In the genomic region with DNA sequence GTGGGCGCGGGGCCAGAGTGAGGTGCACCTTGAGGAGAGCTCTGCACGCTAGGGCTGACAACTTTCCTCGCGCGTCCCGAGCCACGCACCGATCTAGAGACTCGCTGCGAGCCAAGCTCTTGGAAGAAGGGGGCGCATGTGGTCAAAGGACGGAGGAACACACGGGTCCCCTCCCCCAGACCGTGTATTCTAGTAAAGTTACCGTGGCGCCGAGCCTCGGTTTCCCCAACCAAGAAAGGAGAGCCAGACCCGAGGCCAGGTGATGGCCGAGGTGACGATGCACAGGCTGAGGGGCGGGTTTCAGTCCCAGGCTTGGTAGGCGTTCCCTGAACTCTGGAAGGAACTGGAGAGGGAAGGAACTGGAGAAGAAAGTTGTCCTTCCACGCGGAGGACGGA, we compare ENCODE assay signal across 8 mouse cellular contexts. TPM values are rescaled to one million over a fixed set of nuclear protein-coding genes. Genes with fewer than 3 reads are reported as not detected.
DNase-seq lines count a peak whose midpoint lies in the region; ATAC-seq and TF ChIP-seq lines count a peak whose summit lies in the region.

No protein-coding gene starts in this region.

- H3K9me3 ChIP-seq in stomach, embryonic 14.5 days (ENCODE audit: control insufficient read depth, low read depth, low read length), result no peaks in the 10 kb centered on the region

- WGBS in lung, adult 2 months, result under 1% methylated on average over 27 of the region's 27 CpGs
- under 1% methylated on average over 27 of the region's 27 CpGs for WGBS in stomach, embryonic 14.5 days

- no peaks in the 10 kb centered on the region for H3K36me3 ChIP-seq in stomach, embryonic 14.5 days (ENCODE audit: control insufficient read depth, insufficient read depth, low read length)

- TF ChIP-seq POLR2A in lung, adult 2 months (IDR thresholded peaks at IDR 0.05; ENCODE audit: borderline replicate concordance, extremely low read depth, low read depth, low read length), result no peak

- H3K4me2 ChIP-seq in stomach, embryonic 14.5 days (replicated peaks; ENCODE audit: low read depth, low read length), result peak overlapping the region; percentile 80

- DNase-seq in gastrocnemius, adult 18-20 months (ENCODE audit: low spot score), result peak; percentile 3
- DNase-seq in gastrocnemius, postnatal 25 days, result no peak
- peak; percentile 89 for DNase-seq in R1 (ENCODE audit: low read depth, low spot score)
- peak; percentile 66 for DNase-seq in forelimb bud, embryonic 11.5 days (ENCODE audit: low read depth, low spot score)
- peak; percentile 26 for DNase-seq in kidney, adult 11 months
- peak; percentile 52 for DNase-seq in lung, adult 2 months

- H3K4me1 ChIP-seq in lung, adult 2 months (ENCODE audit: control insufficient read depth, insufficient read depth, low read length), result no peaks in the 10 kb centered on the region; the same call in 1 of the 2 replicates
- peaks cover 17% of the 10 kb centered on the region for H3K4me1 ChIP-seq in stomach, embryonic 14.5 days (ENCODE audit: control insufficient read depth, insufficient read depth, low read length)

- peak overlapping the region; percentile 80 for H3K4me3 ChIP-seq in lung, adult 2 months (replicated peaks; ENCODE audit: extremely low read depth, low read depth, low read length)
- peak overlapping the region; percentile 96 for H3K4me3 ChIP-seq in stomach, embryonic 14.5 days (ENCODE audit: low read depth, low read length)

- peak overlapping the region; percentile 93 for H3K27ac ChIP-seq in stomach, embryonic 14.5 days (ENCODE audit: low read length)

- TF ChIP-seq CTCF in lung, adult 2 months (IDR thresholded peaks at IDR 0.05; ENCODE audit: insufficient read depth, low read length), result no peak

- H3K9ac ChIP-seq in stomach, embryonic 14.5 days (replicated peaks; ENCODE audit: low read depth, low read length), result peak overlapping the region; percentile 98

- peak; percentile 54 for ATAC-seq in stomach, embryonic 14.5 days (ENCODE audit: insufficient number of reproducible peaks, insufficient read depth, low FRiP score, low read depth)
- ATAC-seq in cerebellum, adult (ENCODE audit: insufficient number of reproducible peaks, low FRiP score, low TSS enrichment), result no peak

- no peaks in the 10 kb centered on the region for H3K27me3 ChIP-seq in stomach, embryonic 14.5 days (ENCODE audit: control insufficient read depth, insufficient read depth, low read length)

RNA-seq across cellular contexts. Expression of a gene that starts 0.4 kb away (rescaled TPM):
- total RNA-seq in gastrocnemius, adult 18-20 months (2021), result 1 to 10 TPM; 1.4 to 1.5 TPM
- total RNA-seq in gastrocnemius, postnatal 25 days (2021), result 1 to 10 TPM; 3.5 to 6.5 TPM
- 3.4 and 5.0 TPM in 2 replicates for polyA plus RNA-seq in lung, adult 2 months (2012; rRNA removed)
- polyA plus RNA-seq in stomach, embryonic 14.5 days (2014; fragmentation: Nextera tagmentation; extraction: Ambion mirVana), result 138 and 146 TPM in 2 replicates
